Mouse (Mus musculus) ovary, postnatal 36 days (tissue): Measurements from ENCODE around the gene Gm21117.
"Not testable (repeated sequence)": the region's sequence is repeated elsewhere in the genome, so short reads cannot be mapped to it uniquely, and the experiment has no call there.

Experiments
- DNase-seq: peaks from one replicate; pipeline ENCODE4 v3.0.0; 2022; ENCODE audit warnings: low spot score, mixed read lengths

Gene Gm21117

DNA sequence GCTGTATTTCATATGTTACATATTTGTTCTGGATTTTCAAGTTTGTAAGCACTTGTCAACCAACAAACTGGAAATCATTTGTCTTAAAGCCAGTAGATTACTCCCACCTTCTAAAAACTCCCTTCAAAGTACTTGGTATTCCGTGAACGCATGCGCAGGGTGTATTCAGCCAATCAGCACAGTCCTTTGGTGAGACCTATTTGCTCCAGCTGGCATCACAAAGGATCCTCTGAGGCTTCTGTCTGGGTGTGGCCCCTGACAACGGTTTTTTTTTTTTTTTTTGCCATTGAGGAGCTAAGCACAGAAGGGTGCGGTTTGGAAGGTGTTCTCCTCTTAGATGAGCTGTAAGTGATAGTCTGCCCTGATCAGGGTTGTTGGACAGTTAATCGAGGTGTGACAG is at the start of gene Gm21117:
Gene Gm21117, plus strand, starts transcription at position 301 of the 400 bp plus-strand sequence.
- DNase-seq: not testable (repeated sequence)
